Mouse (Mus musculus): ENCODE results near the gene Mettl21c. TPM values are rescaled to one million over a fixed set of nuclear protein-coding genes. Genes with fewer than 3 reads are reported as not detected.
"Not testable (repeated sequence)": the region's sequence is repeated elsewhere in the genome, so short reads cannot be mapped to it uniquely, and the experiment has no call there.

Mettl21c gene
- 0.41 and 0.43 TPM in 2 replicates for polyA plus RNA-seq (2014; fragmentation: Nextera tagmentation; extraction: Ambion mirVana)

DNA sequence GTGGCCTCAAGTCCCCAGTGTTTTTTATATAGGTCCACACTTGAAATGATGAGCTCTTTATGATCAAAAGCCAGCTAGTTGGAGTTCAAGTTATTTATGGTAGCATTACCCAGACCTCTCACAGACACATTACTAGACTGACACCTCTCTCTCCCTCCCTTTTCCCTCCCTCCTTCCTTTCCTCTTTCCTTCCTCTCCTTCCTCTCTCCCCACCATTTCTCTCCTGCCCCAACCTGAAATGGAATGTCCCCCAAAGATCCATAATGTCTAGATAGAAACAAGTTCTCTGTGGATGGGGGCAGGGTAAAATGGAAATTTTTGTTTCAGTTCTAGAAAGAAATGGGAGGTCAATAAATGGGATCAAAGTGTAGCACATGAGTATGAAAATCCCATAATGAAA, at the start of gene Mettl21c:
Gene Mettl21c, minus strand, starts transcription at position 101 of the 400 bp plus-strand sequence.
- Histone ChIP-seq H3K27me3 (ENCODE audit: control insufficient read depth, insufficient read depth, low read length) (no peaks in the 10 kb centered on the region), H3K4me2 (replicated peaks; ENCODE audit: low read depth, low read length) (no peak within 1 kb of the TSS), H3K36me3 (ENCODE audit: control insufficient read depth, insufficient read depth, low read length) (no peaks in the 10 kb centered on the region), H3K4me1 (ENCODE audit: control insufficient read depth, insufficient read depth, low read length) (no peaks in the 10 kb centered on the region), H3K4me3 (ENCODE audit: low read length) (no peak within 1 kb of the TSS), H3K9ac (ENCODE audit: low read depth, low read length) (no peak within 1 kb of the TSS), H3K27ac (ENCODE audit: low read depth, low read length) (no peak within 1 kb of the TSS), H3K9me3 (ENCODE audit: control insufficient read depth, low read length) (no peaks in the 10 kb centered on the region)
- ATAC-seq (ENCODE audit: low FRiP score, low TSS enrichment) = no peak

DNA sequence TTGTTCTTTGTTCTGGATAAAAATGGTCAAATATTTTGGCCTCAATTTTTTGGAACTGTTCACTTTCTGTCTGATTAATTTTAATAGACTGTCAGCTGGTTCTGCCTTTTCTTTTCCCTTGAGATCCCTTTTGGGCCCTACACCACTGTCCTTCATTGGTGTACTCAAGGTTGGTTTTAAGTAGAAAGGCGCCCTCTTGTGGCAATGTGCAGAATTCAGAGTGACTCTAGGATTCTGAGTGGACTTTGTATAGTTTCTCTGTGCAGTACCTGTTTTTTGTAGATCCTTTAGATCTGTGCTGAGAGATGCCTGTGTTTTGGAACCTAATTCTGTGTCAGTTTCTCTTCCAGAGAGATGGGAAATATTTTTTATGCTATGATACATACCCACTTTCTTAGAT, 44.8 kb upstream of the Mettl21c start:
- Histone ChIP-seq H3K36me3 (ENCODE audit: control insufficient read depth, insufficient read depth, low read length) (no peaks in the 10 kb centered on the region), H3K4me1 (ENCODE audit: control insufficient read depth, insufficient read depth, low read length) (no peaks in the 10 kb centered on the region), H3K27ac (ENCODE audit: low read depth, low read length) (no peak overlapping the region), H3K4me2 (replicated peaks; ENCODE audit: low read depth, low read length) (no peak overlapping the region), H3K9ac (ENCODE audit: low read depth, low read length) (no peak overlapping the region), H3K27me3 (ENCODE audit: control insufficient read depth, insufficient read depth, low read length) (no peaks in the 10 kb centered on the region), H3K9me3 (ENCODE audit: control insufficient read depth, low read length) (no peaks in the 10 kb centered on the region), H3K4me3 (ENCODE audit: low read length) (no peak overlapping the region)
- 0% methylated on average over 1 of the region's 1 CpGs for WGBS
- no peak for ATAC-seq (ENCODE audit: low FRiP score, low TSS enrichment)

DNA sequence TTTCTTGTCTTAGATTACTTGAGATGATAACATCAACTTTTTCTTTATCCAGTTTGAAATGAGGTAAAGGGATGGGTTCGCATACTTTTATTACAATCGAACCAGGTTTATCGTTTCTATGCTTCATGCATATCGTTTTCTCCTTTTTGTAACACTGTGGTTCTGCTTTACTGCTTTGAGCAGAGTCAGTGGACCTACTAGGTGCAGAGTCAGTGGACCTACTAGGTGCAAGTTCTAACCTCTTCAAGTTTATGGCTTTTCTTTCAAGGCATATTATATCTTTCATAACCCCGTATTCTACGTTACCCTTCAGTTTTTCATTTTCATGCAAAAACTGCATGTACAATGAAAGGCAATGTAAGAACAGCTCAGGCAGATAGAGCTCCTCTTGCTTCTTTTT, 43.6 kb upstream of the Mettl21c start:
- no peaks in the 10 kb centered on the region for H3K27me3 ChIP-seq (ENCODE audit: control insufficient read depth, insufficient read depth, low read length)
- H3K4me3 ChIP-seq (ENCODE audit: low read length) = no peak overlapping the region
- H3K4me1 ChIP-seq (ENCODE audit: control insufficient read depth, insufficient read depth, low read length) = no peaks in the 10 kb centered on the region
- ATAC-seq (ENCODE audit: low FRiP score, low TSS enrichment) = no peak
- H3K4me2 ChIP-seq (replicated peaks; ENCODE audit: low read depth, low read length) = no peak overlapping the region
- no peaks in the 10 kb centered on the region for H3K9me3 ChIP-seq (ENCODE audit: control insufficient read depth, low read length)
- no peak overlapping the region for H3K27ac ChIP-seq (ENCODE audit: low read depth, low read length)
- H3K9ac ChIP-seq (ENCODE audit: low read depth, low read length) = no peak overlapping the region
- no peaks in the 10 kb centered on the region for H3K36me3 ChIP-seq (ENCODE audit: control insufficient read depth, insufficient read depth, low read length)
- WGBS = 93% methylated on average over 6 of the region's 6 CpGs

DNA sequence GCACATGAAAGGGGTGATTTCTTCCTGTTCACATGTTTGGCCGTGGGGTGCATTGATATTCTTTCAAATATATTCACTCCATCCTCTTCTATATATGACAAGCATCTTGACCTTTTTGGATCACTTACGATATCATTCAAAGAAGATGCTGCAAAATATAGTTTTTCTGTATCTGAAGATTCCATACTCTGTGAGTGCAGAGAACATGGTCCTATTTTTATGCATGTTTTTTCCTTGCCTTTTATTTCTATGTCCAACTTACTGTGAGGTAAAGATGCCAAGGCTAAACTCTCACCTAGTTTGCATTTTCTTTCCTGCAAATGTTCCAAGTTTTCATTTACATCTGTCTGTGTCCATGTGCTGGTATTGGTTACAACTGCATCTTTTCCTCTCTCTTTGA, 42.0 kb upstream of the Mettl21c start, which contains the start of gene Gm8251:
Gene Gm8251, minus strand, starts transcription at position 101 of the 400 bp plus-strand sequence.
- Histone ChIP-seq H3K4me1 (ENCODE audit: control insufficient read depth, insufficient read depth, low read length) (no peaks in the 10 kb centered on the region), H3K4me2 (replicated peaks; ENCODE audit: low read depth, low read length) (no peak within 1 kb of the TSS), H3K27me3 (ENCODE audit: control insufficient read depth, insufficient read depth, low read length) (no peaks in the 10 kb centered on the region), H3K9me3 (ENCODE audit: control insufficient read depth, low read length) (no peaks in the 10 kb centered on the region), H3K9ac (ENCODE audit: low read depth, low read length) (no peak within 1 kb of the TSS), H3K27ac (ENCODE audit: low read depth, low read length) (no peak within 1 kb of the TSS), H3K36me3 (ENCODE audit: control insufficient read depth, insufficient read depth, low read length) (no peaks in the 10 kb centered on the region), H3K4me3 (ENCODE audit: low read length) (no peak within 1 kb of the TSS)
- no peak for ATAC-seq (ENCODE audit: low FRiP score, low TSS enrichment)
- WGBS = 83% methylated on average over 2 of the region's 2 CpGs

DNA sequence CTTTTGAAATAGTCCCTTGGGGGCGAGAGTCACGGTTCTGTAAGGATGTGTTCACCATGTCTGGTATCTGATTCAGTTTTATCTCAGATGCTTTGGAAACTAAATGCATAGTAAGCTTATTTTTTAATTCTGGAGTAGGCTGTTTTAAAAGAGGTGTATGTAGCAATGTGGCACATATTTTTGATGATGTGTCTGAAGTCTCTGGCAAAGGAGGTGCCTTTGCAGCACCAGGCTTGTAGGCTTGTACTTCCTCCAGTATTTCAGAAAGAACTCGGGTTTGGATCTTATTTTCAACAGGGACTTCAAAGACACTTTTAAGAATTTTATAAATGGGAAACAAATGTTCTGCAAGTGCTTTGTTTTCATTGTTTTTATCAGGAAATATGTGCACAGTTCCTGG, 38.0 kb upstream of the Mettl21c start:
- no peaks in the 10 kb centered on the region for H3K27me3 ChIP-seq (ENCODE audit: control insufficient read depth, insufficient read depth, low read length)
- H3K4me3 ChIP-seq (ENCODE audit: low read length) = no peak overlapping the region
- no peaks in the 10 kb centered on the region for H3K9me3 ChIP-seq (ENCODE audit: control insufficient read depth, low read length)
- no peak overlapping the region for H3K9ac ChIP-seq (ENCODE audit: low read depth, low read length)
- H3K4me1 ChIP-seq (ENCODE audit: control insufficient read depth, insufficient read depth, low read length) = no peaks in the 10 kb centered on the region
- H3K4me2 ChIP-seq (replicated peaks; ENCODE audit: low read depth, low read length) = no peak overlapping the region
- 84% methylated on average over 3 of the region's 3 CpGs for WGBS
- no peak overlapping the region for H3K27ac ChIP-seq (ENCODE audit: low read depth, low read length)
- ATAC-seq (ENCODE audit: low FRiP score, low TSS enrichment) = no peak
- no peaks in the 10 kb centered on the region for H3K36me3 ChIP-seq (ENCODE audit: control insufficient read depth, insufficient read depth, low read length)

DNA sequence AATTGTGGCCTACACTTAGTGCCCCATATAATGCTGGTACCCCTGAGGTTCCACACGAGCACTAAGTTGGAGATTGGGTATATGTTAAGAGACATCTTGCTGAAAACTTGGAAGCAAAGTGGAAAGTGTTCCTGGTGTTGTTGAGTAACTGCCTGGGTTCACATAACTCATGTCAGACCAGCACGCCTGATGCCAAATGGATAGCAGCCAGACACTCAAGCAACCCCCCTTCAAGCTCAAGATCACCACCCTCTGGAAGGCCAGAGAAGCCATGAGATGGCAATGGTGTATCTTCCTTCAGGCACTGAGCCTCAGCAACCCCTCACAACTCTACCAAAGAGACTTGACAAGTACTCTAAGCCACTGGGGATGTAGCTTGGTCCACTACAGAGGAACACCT, 26.7 kb upstream of the Mettl21c start:
- Histone ChIP-seq H3K27ac (ENCODE audit: low read depth, low read length) (no peak overlapping the region), H3K4me1 (ENCODE audit: control insufficient read depth, insufficient read depth, low read length) (no peaks in the 10 kb centered on the region), H3K9me3 (ENCODE audit: control insufficient read depth, low read length) (no peaks in the 10 kb centered on the region), H3K27me3 (ENCODE audit: control insufficient read depth, insufficient read depth, low read length) (no peaks in the 10 kb centered on the region), H3K36me3 (ENCODE audit: control insufficient read depth, insufficient read depth, low read length) (no peaks in the 10 kb centered on the region), H3K4me3 (ENCODE audit: low read length) (no peak overlapping the region), H3K9ac (ENCODE audit: low read depth, low read length) (no peak overlapping the region), H3K4me2 (replicated peaks; ENCODE audit: low read depth, low read length) (no peak overlapping the region)
- WGBS = 68% methylated on average over 2 of the region's 2 CpGs
- ATAC-seq (ENCODE audit: low FRiP score, low TSS enrichment) = no peak

DNA sequence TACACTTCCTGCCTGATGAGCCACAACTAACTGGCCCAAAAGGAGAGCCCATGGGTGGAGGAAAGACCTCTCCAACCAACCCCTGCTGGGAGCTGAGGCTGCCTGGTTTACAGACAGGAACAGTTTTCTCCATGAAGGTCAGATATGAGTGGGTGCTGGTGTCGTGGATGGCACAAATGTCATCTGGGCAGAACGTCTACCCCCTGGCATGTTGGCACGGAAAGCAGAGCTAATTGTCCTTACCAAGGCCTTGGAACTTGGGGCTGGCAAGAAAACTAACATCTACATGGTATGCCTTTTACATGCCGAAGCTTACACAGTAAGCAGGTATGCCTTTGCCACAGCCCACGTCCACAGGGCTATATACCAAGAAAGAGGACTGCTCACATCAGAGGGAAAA, 25.9 kb upstream of the Mettl21c start:
- H3K27ac ChIP-seq (ENCODE audit: low read depth, low read length); H3K4me3 ChIP-seq (ENCODE audit: low read length); H3K4me2 ChIP-seq (replicated peaks; ENCODE audit: low read depth, low read length); H3K9me3 ChIP-seq (ENCODE audit: control insufficient read depth, low read length); H3K36me3 ChIP-seq (ENCODE audit: control insufficient read depth, insufficient read depth, low read length); ATAC-seq (ENCODE audit: low FRiP score, low TSS enrichment); H3K9ac ChIP-seq (ENCODE audit: low read depth, low read length); H3K4me1 ChIP-seq (ENCODE audit: control insufficient read depth, insufficient read depth, low read length); H3K27me3 ChIP-seq (ENCODE audit: control insufficient read depth, insufficient read depth, low read length): not testable (repeated sequence)
- 92% methylated on average over 5 of the region's 5 CpGs for WGBS

DNA sequence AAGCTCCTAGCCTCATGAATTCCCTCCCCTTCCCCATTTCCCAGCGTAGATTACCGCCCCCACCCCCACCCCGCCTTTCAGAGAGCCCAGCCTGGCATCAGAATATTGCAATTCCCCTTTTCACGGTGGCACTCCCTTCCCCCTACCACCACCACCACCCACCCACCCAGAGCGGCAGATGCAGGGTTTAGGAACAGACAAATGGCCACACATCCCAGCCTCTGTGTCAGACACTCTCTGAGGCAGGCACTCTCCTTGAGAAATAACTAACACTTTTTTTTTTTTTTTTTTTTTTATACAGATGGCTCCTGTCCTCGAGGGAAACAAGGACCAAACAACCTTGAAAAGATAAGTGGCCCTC, 22.7 kb upstream of the Mettl21c start:
- H3K4me2 ChIP-seq (replicated peaks; ENCODE audit: low read depth, low read length) = peak overlapping the region; percentile 78
- no peaks in the 10 kb centered on the region for H3K27me3 ChIP-seq (ENCODE audit: control insufficient read depth, insufficient read depth, low read length)
- H3K9me3 ChIP-seq (ENCODE audit: control insufficient read depth, low read length) = no peaks in the 10 kb centered on the region
- no peaks in the 10 kb centered on the region for H3K4me1 ChIP-seq (ENCODE audit: control insufficient read depth, insufficient read depth, low read length)
- peak overlapping the region; percentile 60; the same call in 1 of the 2 replicates for H3K9ac ChIP-seq (ENCODE audit: low read depth, low read length)
- 1% methylated on average over 6 of the region's 6 CpGs for WGBS
- no peak overlapping the region for H3K27ac ChIP-seq (ENCODE audit: low read depth, low read length)
- H3K4me3 ChIP-seq (ENCODE audit: low read length) = peak overlapping the region; percentile 48
- no peaks in the 10 kb centered on the region for H3K36me3 ChIP-seq (ENCODE audit: control insufficient read depth, insufficient read depth, low read length)
- ATAC-seq (ENCODE audit: low FRiP score, low TSS enrichment) = peak; percentile 61

DNA sequence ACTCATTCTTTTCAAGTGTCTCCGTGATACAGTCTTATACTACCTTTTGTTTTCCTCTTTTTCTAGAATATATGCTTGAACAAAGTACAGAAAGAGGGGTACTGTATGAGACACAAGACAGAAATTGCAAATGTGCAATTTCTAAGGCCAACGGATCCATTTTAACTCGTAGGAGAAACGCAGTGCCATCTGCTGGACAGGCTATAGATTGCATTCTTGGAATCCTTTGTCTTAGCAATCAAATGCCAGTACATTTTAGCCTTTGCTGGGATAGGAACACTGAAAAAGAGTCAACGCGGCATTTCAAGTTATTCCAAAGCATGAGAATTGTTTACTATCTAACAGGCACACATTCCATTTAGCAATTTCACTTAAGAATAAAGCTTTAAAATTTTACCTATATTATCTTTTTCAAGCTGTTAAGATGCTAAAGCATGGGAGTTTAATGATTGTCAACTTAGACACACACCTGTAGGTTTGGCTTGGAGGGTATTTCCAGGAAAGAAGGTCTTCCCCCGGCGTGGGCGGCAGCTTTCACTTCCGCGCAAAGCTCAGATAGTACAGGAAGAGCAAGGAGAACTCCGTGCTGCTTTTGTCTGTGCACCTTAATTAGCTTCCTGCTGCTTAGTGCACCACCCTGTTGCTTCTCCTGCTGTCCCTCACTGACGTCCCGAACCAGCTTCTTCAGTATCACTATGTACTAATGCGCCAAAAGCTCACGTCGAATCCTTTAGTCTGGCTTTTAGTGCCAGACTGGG, 22.1 kb upstream of the Mettl21c start:
- ATAC-seq (ENCODE audit: low FRiP score, low TSS enrichment) = peak; percentile 81
- Histone ChIP-seq H3K9me3 (ENCODE audit: control insufficient read depth, low read length) (no peaks in the 10 kb centered on the region), H3K27ac (ENCODE audit: low read depth, low read length) (no peak overlapping the region), H3K4me2 (replicated peaks; ENCODE audit: low read depth, low read length) (peak overlapping the region; percentile 78), H3K4me1 (ENCODE audit: control insufficient read depth, insufficient read depth, low read length) (no peaks in the 10 kb centered on the region), H3K36me3 (ENCODE audit: control insufficient read depth, insufficient read depth, low read length) (no peaks in the 10 kb centered on the region), H3K9ac (ENCODE audit: low read depth, low read length) (peak overlapping the region; percentile 60), H3K4me3 (ENCODE audit: low read length) (peak overlapping the region; percentile 48), H3K27me3 (ENCODE audit: control insufficient read depth, insufficient read depth, low read length) (no peaks in the 10 kb centered on the region)
- under 1% methylated on average over 17 of the region's 17 CpGs for WGBS

Data from kidney, embryonic 14.5 days (tissue).